Mouse (Mus musculus) heart, embryonic 11.5 days (tissue): Measurements from ENCODE around the gene Gm11627. TPM values are rescaled to one million over a fixed set of nuclear protein-coding genes. Genes with fewer than 3 reads are reported as not detected.
"Not testable (repeated sequence)": the region's sequence is repeated elsewhere in the genome, so short reads cannot be mapped to it uniquely, and the experiment has no call there.

ENCODE experiments used
- ATAC-seq: fragments of 200-750 bp; cut with Nextera tagmentation; replicated peaks from 2 replicates; pipeline ENCODE4 v1.8.0; 2017; ENCODE audit warnings: moderate library complexity; ENCODE audit not compliant: insufficient number of reproducible peaks, low FRiP score, low TSS enrichment
- H3K27ac ChIP-seq: fragments of 300-500 bp; sonication (generic); 2 replicates; pipeline ENCODE4 v1.5.1; 2014; ENCODE audit warnings: mild to moderate bottlenecking, low read depth, low read length
- H3K27me3 ChIP-seq: fragments of 300-500 bp; sonication (generic); 2 replicates; pipeline ENCODE4 v1.6.1; 2014; ENCODE audit warnings: mild to moderate bottlenecking, low read length, mixed read lengths; ENCODE audit not compliant: control insufficient read depth, insufficient read depth
- H3K36me3 ChIP-seq: fragments of 300-500 bp; sonication (generic); 2 replicates; pipeline ENCODE4 v1.6.1; 2014; ENCODE audit warnings: mild to moderate bottlenecking, low read length, moderate library complexity, mixed read lengths; ENCODE audit not compliant: control insufficient read depth, insufficient read depth
- H3K4me1 ChIP-seq: fragments of 300-500 bp; sonication (generic); 2 replicates; pipeline ENCODE4 v1.6.1; 2014; ENCODE audit warnings: low read length; ENCODE audit not compliant: control insufficient read depth, insufficient read depth
- H3K4me2 ChIP-seq: fragments of 300-500 bp; sonication (generic); 2 replicates; pipeline ENCODE4 v1.6.1; 2014; ENCODE audit warnings: mild to moderate bottlenecking, moderate library complexity
- H3K4me3 ChIP-seq: fragments of 300-500 bp; sonication (generic); 2 replicates; pipeline ENCODE4 v1.5.1; 2014; ENCODE audit warnings: low read depth, low read length
- H3K9ac ChIP-seq: fragments of 300-500 bp; sonication (generic); 2 replicates; pipeline ENCODE4 v1.6.1; 2014; ENCODE audit warnings: mild to moderate bottlenecking, low read depth, low read length, moderate library complexity
- H3K9me3 ChIP-seq: fragments of 300-500 bp; sonication (generic); replicated peaks from 2 replicates; pipeline ENCODE4 v1.6.1; 2016; ENCODE audit warnings: low read length; ENCODE audit not compliant: control insufficient read depth
- WGBS: fragments of 180-500 bp; shearing (Covaris S2); extraction: QIAGEN DNeasy Blood & Tissue Kit; methylation state at CpG from one replicate; pipeline ENCODE4 v1.1.7; 2014; ENCODE audit not compliant: insufficient replicate concordance; 5-methylcytosine and 5-hydroxymethylcytosine counted together
- polyA plus RNA-seq: library from polyadenylated mRNA; unstranded; fragments of >200 nt; fragmentation: Nextera tagmentation; extraction: Ambion mirVana; gene quantifications from 2 replicates; pipeline ENCODE4 v1.2.1, GENCODE M21; 2014

Gene Gm11627
- polyA plus RNA-seq, 1 experiment from 2014 or later = 13.6 TPM

DNA sequence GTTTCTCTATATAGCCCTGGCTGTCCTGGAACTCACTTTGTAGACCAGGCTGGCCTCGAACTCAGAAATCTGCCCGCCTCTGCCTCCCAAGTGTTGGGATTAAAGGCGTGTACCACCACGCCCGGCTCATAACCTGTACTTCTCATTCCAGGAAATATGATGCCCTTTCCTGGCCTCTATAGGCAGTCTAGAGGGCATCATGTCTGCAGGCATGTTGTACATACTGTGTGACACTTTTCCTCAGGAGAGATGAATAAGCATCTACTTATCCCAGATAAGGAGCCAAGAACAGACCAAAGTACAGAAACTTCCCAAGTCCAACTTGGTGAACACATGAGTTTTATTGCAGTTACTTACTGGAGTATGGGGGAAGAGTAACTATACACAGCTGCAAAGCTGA, 20.6 kb downstream of the Gm11627 start:
- Histone ChIP-seq H3K36me3 (no peaks in the 10 kb centered on the region), H3K4me3 (no peak overlapping the region), H3K27ac (no peak overlapping the region), H3K4me2 (no peak overlapping the region), H3K27me3 (no peaks in the 10 kb centered on the region), H3K9ac (no peak overlapping the region), H3K4me1 (peaks cover 11% of the 10 kb centered on the region), H3K9me3 (no peaks in the 10 kb centered on the region)
- WGBS = 100% methylated on average over 3 of the region's 5 CpGs
- ATAC-seq = no peak

DNA sequence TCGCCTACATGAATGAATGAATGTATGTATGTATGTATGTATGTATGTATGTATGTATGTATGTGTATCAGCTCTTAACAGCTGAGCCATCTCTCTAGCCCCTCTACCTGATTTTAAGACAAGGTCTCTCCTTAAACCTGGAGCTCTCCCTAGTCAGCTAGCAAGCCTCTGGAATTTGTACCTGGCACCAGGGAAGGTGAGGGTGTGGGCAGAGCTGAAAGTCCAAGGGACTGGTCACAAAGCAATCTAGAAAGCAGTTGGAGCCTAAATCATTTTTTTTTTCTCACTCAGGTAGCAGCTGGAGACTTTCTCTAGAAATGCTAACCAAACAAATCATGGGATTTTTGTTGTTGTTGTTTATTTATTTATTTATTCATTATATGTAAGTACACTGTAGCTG, 21.9 kb downstream of the Gm11627 start:
- Histone ChIP-seq H3K4me3 (no peak overlapping the region), H3K27me3 (no peaks in the 10 kb centered on the region), H3K9ac (no peak overlapping the region), H3K36me3 (no peaks in the 10 kb centered on the region), H3K4me2 (no peak overlapping the region), H3K27ac (no peak overlapping the region), H3K4me1 (peaks cover 11% of the 10 kb centered on the region), H3K9me3 (no peaks in the 10 kb centered on the region)
- no peak for ATAC-seq
- 79% methylated on average over 1 of the region's 1 CpGs for WGBS

DNA sequence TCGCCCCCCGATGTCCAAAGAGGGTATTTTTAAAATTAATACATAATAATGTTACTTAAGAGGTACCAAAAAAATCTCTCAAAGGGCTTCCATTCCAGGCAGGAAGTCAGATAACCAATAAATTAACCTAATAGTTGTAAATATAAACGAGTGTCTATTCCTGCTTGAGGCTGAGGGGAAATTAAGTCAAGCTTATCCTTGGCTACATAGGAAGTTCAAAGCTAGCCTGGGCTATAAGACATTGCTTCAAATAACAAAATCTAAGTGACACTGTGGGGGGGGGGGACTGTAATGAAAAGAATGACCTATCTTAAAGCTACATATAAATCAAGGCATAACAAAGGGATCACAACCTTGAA, 22.6 kb downstream of the Gm11627 start:
- Histone ChIP-seq H3K27me3 (no peaks in the 10 kb centered on the region), H3K9ac (no peak overlapping the region; the same call in 1 of the 2 replicates), H3K27ac (peak overlapping the region; percentile 92), H3K4me1 (peaks cover 11% of the 10 kb centered on the region), H3K9me3 (no peaks in the 10 kb centered on the region), H3K4me3 (peak overlapping the region; percentile 86), H3K4me2 (peak overlapping the region; percentile 87), H3K36me3 (no peaks in the 10 kb centered on the region)
- 23% methylated on average over 3 of the region's 3 CpGs for WGBS
- no peak for ATAC-seq

DNA sequence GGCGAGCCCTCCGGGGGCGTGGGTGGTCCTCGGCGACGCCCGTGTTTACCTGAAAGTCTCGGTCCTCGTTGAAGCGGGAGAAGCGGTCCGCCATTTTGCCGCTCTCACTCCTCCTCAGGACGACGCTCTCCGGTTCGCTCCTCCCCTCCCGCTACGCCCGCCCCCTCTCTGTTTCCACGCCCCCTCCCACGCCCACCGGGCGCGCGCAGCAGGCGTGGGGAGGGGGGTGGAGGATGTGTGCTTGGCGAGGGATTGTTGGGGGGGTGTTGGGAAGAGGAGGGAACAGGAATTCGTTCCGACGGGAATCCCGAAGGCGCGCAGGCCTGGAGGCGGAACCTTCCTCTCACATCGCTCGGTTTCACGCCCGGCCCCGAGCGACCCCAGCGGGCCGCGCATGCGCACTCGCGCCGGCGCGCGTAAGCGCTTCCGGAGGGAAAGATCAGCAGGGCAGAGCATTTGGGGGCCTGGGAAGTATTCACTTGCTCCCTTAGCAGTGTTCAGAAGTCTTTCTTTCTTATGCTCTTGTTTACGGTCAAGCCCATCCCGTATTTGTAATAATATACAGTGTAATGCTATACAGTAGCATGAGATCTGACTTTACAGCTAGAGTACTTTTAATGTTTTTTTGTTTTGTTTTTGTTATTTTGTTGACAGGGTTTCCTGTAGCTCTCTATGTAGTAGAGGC, 23.1 kb downstream of the Gm11627 start, which contains the start of gene Gpatch8:
Gpatch8 (minus strand) TSS at position 362 of the 685 bp plus-strand sequence.
- Histone ChIP-seq H3K27ac (peak within 1 kb of the TSS; percentile 92), H3K4me2 (peak within 1 kb of the TSS; percentile 87), H3K9ac (peak within 1 kb of the TSS; percentile 92), H3K4me1 (peaks cover 11% of the 10 kb centered on the region), H3K27me3 (no peaks in the 10 kb centered on the region), H3K36me3 (no peaks in the 10 kb centered on the region), H3K9me3 (no peaks in the 10 kb centered on the region), H3K4me3 (peak within 1 kb of the TSS; percentile 86)
- under 1% methylated on average over 42 of the region's 55 CpGs for WGBS
- ATAC-seq = peak; percentile 94

DNA sequence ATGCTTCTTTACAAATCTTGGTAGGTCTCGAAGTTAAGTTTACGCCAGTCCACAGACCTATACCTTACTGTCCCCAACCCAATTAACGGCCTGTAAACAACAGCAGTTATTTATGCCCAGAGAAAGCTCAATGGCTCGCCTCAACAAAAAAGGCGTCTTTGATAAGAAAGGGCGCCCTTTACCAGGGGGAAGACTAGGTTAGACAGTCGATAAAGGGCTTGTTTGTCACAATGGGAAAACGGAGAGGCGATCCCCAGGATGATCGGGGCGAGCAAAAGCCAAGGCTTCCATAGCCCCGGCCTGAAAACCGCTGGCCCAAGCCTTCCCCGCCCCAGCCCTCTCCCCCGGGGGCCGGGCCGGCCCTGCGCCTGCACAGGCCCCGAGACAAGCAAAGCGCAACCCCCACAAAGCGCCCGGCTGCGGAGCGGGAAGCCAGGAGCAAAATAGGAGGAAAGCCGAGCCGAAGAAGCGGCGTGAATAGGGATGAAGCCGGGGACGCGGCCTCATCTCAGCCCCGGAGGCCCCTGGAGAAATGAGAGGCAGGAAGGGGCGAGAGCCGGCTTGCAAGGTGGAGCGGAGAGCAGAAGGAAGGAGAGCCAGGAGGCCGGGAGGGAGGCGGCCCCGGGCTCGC, 23.7 kb downstream of the Gm11627 start:
- Histone ChIP-seq H3K4me3 (peak overlapping the region; percentile 86), H3K4me2 (peak overlapping the region; percentile 87), H3K9ac (peak overlapping the region; percentile 92), H3K27me3 (no peaks in the 10 kb centered on the region), H3K27ac (peak overlapping the region; percentile 92), H3K9me3 (no peaks in the 10 kb centered on the region), H3K4me1 (peaks cover 11% of the 10 kb centered on the region), H3K36me3 (no peaks in the 10 kb centered on the region)
- under 1% methylated on average over 37 of the region's 39 CpGs for WGBS
- ATAC-seq = peak; percentile 50; the same call in 1 of the 2 replicates

DNA sequence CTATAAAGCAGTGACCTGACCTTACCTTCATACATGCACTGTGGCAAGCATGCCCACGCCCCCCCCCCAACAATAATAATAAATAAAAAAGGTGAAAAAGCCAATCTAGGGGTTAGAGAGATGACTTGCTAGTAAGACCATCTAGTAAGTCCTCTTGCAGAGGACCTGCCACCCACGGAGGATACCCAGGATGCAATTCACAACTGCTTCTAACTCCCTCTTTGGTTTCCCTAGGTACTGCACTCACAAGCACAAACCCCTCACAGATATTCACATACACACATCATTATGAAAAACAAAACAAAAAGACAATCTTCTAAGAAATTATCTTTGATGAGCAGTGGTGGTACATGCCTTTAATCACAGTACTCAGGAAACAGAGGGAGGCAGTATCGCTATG, 27.2 kb downstream of the Gm11627 start:
- Histone ChIP-seq H3K9ac (no peak overlapping the region), H3K27ac (no peak overlapping the region), H3K4me3 (no peak overlapping the region), H3K4me2 (no peak overlapping the region), H3K9me3 (no peaks in the 10 kb centered on the region), H3K27me3 (no peaks in the 10 kb centered on the region), H3K36me3 (no peaks in the 10 kb centered on the region), H3K4me1 (peaks cover 11% of the 10 kb centered on the region)
- no peak for ATAC-seq
- WGBS = 87% methylated on average over 3 of the region's 3 CpGs

DNA sequence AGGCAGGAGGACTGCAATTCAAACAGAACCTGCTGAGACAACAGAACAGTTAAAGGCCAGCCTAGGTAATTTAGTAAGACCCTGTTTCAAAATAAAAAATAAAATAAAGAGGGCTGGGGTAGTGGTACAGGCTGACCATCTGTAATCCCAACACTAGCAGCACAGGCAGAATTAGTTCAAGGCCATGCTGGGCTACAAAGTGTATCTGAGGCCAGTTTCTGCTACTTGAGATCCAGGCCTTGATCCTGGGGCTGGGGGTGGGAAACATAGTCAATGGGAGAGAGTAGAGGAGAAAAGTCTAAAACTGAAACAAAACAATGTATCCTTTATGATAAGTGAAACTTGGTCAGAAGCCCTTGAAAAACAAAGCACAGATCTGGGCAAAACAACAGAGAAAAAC, 28.1 kb downstream of the Gm11627 start:
- Histone ChIP-seq H3K27me3 (no peaks in the 10 kb centered on the region), H3K27ac (no peak overlapping the region), H3K36me3 (no peaks in the 10 kb centered on the region), H3K4me1 (peaks cover 11% of the 10 kb centered on the region), H3K4me2 (no peak overlapping the region), H3K4me3 (no peak overlapping the region), H3K9ac (no peak overlapping the region), H3K9me3 (no peaks in the 10 kb centered on the region)
- ATAC-seq = no peak

DNA sequence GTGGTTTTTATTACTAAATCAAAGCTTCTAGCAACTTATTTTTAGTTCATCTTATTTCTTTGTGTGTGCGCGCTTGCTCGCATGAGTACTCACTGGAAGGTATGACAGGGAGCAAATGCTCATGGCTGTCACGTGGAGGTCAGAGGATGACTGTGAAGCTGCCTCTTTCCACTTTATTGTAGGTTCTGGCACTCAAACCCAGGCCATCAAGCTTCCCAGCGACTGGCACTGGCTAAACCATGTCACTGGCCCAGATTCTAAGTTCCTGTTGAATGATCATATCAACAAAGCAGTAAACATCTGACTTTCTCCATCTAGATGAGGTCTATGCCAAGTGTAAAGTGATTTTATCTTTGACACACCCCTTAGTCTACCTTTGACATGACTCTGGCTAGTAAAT, 37.8 kb downstream of the Gm11627 start:
- 89% methylated on average over 5 of the region's 5 CpGs for WGBS
- Histone ChIP-seq H3K4me1 (peaks cover 10% of the 10 kb centered on the region; the same call in 1 of the 2 replicates), H3K4me3 (no peak overlapping the region), H3K4me2 (no peak overlapping the region), H3K9me3 (no peaks in the 10 kb centered on the region), H3K36me3 (no peaks in the 10 kb centered on the region), H3K27me3 (no peaks in the 10 kb centered on the region), H3K27ac (no peak overlapping the region), H3K9ac (no peak overlapping the region)
- no peak for ATAC-seq

DNA sequence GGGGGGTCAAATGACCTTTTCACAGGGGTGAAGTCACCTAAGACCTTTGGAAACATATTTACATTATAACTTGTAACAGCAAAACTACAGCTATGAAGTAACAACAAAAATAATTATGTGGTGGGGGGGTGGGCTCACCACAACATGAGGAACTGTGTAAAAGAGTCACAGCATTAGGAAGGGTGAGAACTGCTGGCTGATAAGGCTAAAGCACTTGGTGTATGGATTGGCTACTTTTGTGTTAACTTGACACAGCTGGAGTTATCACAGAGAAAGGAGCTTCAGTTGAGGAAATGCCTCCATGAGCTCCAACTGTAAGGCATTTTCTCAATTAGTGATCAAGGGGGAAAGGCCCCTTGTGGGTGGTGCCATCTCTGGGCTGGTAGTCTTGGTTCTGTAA, 39.0 kb downstream of the Gm11627 start:
- peaks cover 10% of the 10 kb centered on the region; the same call in 1 of the 2 replicates for H3K4me1 ChIP-seq
- H3K9me3 ChIP-seq, H3K27me3 ChIP-seq, ATAC-seq, H3K36me3 ChIP-seq, H3K4me2 ChIP-seq, H3K4me3 ChIP-seq, H3K9ac ChIP-seq, H3K27ac ChIP-seq: not testable (repeated sequence)
